Mouse (Mus musculus): ENCODE results near the gene Agap2.
"Not testable (repeated sequence)": the region's sequence is repeated elsewhere in the genome, so short reads cannot be mapped to it uniquely, and the experiment has no call there.

Agap2 gene

DNA sequence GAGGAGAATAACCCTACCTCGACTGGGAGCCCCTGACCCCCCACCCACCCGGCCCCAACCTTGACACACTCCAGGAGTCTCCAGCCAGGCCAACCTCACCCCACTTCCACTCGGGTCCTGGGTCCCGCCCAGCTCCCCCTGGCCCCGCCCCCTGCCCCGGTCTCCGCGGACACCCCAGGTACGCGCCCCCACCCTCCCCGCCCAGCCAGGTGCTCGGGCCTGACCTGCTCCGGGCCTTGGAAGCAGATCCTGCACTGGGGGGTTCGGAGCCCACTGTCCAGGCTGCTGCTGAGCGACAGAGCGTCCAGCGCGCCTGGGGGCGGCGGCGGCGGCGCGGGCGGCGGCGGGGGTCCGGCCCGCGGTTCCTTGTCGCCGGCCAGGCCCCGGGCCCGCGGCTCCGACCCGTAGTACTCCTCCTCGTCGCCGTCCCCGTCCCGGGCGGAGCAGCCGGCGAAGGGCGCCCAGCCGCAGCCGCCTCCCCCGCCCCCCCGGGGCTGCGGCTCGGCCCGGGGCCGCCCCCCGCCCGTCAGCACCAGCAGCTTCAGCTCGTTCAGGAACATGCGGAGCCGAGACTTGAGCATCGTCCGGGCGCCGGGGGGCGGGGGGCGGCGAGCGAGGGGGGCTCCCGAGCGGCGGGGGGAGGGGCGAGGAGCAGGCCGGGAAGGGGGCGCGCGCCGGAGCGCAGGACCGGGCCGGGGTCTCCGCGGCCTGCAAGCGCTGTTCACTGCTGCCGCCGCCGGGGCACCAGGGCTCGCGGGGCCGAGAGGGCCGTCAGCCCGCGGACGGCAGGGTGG is 15.7 kb upstream of the Agap2 start:
- no peak for DNase-seq (ENCODE audit: extremely low spot score, low read depth, low spot score)

DNA sequence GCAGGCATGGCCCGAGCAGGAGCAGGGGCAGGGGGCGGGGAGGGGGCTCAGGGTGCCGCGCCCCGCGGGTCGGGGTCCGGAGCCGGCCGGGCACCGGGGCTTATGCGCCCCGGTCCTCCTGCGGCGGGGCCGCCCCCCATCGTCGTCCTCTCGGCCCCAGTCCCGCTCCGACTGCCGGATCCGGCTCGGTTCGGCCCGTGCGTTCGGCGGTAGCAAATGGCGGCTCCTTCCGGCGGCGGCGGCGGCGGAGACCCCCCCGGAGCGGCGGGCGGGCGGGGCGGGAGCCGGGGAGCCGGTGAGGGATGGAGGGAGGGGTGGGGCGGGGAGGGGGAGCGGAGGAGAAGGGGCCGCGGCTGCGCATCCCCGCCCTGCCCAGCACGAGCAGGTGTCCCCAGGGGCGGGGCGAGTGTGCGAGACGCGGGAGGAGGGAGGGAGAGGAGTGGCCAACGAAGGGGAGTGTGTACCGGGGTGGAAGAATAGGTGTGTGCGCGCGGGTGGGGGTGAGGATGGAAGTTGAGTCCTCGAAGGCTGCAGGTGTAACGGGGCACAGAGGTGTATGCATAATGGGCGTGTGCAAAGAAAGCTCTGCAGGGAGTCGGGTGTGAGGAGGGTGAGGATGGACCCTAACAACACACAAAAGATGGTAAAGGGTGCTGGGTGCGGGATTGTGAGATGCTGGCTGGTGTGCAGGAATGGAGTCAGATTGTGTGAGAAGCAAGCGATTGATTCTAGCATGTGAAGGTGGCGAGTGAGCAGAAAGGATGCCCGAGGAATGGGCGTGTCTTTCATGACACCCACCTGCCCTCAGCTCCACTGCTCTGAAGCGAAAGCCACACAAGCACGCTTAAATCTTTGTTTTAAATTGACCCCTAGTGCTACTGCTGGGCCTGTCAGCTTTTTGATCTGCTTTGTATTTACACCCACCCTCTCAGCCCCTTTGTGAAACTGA is 14.8 kb upstream of the Agap2 start, which contains the start of gene March9:
Gene March9 (minus strand): TSS at position 217 of the 949 bp plus-strand sequence.
- DNase-seq (ENCODE audit: extremely low spot score, low read depth, low spot score) = no peak

DNA sequence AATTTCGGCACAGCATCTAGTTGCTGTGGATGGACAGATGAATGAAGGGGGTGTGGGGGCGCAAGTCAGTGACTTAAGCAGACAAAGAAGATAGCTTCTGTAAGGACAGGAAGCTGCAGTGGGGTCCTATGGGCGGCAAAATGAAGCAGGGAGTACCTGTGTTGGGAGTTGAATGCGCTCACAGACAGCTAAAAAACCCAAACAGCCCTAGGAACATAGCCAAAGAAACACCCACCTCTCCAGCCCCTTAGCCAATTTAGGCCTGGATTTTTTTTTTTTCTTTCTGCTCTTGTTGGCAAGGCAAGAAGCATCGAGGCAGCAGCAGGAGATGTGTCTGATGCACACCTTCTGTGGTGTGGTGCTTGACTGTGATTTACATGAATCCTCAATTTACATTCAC is 14.0 kb upstream of the Agap2 start:
- no peak for DNase-seq (ENCODE audit: extremely low spot score, low read depth, low spot score)

GRCm38 (mm10) chr10:127061513-127061912 is 13.6 kb upstream of the Agap2 start:
- no peak for DNase-seq (ENCODE audit: extremely low spot score, low read depth, low spot score)

DNA sequence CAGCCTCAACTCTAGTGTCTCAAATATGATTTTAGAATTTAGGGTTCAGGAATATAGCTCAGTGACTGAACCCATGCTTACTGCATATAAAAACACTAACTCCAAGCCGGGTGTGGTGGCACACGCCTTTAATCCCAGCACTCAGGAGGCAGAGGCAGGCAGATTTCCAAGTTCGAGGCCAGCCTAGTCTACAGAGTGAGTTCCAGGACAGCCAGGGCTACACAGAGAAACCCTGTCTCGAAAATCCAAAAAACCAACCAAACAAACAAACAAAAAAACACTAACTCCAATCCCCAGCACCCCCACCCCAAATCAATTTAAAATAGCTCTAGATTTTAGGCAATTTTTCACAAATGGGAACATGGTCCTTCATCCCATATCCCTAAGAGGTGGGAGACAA is 13.0 kb upstream of the Agap2 start:
- DNase-seq (ENCODE audit: extremely low spot score, low read depth, low spot score) = not testable (repeated sequence)

DNA sequence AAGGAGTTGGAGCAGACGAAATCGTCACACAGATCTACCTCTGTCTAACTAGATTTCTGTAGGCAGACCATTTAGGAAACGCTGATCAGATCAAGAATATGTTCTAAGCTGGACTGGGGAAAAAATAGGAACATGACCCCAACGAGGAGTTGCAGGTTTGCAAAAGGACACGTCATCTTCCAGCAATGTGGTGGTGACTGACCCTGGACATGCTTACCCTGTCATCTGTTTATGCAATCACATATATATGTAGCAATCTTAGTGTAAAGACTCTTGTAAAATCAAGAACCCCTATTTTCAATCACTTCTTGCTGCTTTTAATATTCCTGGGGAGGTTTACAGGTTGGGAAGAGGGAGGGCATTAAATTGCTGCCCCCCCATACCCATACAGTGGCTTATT is 12.6 kb upstream of the Agap2 start:
- DNase-seq (ENCODE audit: extremely low spot score, low read depth, low spot score) = no peak

- DNase-seq (ENCODE audit: extremely low spot score, low read depth, low spot score) = peak; percentile 95
These were observed 11.7 kb upstream of the Agap2 start, which contains the start of gene Cdk4 for GRCm38 (mm10) chr10:127063239-127063872. Gene Cdk4 (plus strand): TSS chr10:127063534.

GRCm38 (mm10) chr10:127063913-127064870 is 10.9 kb upstream of the Agap2 start:
- DNase-seq (ENCODE audit: extremely low spot score, low read depth, low spot score) = no peak

DNA sequence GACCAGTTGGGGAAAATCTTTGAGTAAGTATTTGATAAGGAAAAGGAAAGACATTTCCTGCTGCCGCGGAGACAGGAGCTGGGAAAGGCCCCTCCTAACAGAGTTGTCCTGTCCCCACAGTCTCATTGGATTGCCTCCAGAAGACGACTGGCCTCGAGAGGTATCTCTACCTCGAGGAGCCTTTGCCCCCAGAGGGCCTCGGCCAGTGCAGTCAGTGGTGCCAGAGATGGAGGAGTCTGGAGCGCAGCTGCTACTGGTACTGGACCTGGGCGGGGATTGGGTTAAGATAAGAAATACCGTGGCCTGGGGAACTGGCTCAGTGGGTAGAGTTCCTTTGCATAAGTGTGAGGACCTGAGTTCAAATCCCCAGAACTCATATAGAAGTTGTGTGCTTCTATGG is 9.1 kb upstream of the Agap2 start:
- DNase-seq (ENCODE audit: extremely low spot score, low read depth, low spot score) = no peak

- no peak for DNase-seq (ENCODE audit: extremely low spot score, low read depth, low spot score)
These were observed 8.5 kb upstream of the Agap2 start for GRCm38 (mm10) chr10:127066519-127067018.

- no peak for DNase-seq (ENCODE audit: extremely low spot score, low read depth, low spot score)
These were observed 6.6 kb upstream of the Agap2 start for GRCm38 (mm10) chr10:127068360-127069038.

GRCm38 (mm10) chr10:127069281-127070189 is 5.5 kb upstream of the Agap2 start:
- DNase-seq (ENCODE audit: extremely low spot score, low read depth, low spot score) = no peak

- DNase-seq (ENCODE audit: extremely low spot score, low read depth, low spot score) = peak; percentile 93
These were observed 4.6 kb upstream of the Agap2 start, which contains the start of gene Tspan31 for GRCm38 (mm10) chr10:127070190-127071121. Gene Tspan31 (minus strand): TSS chr10:127070264.

DNA sequence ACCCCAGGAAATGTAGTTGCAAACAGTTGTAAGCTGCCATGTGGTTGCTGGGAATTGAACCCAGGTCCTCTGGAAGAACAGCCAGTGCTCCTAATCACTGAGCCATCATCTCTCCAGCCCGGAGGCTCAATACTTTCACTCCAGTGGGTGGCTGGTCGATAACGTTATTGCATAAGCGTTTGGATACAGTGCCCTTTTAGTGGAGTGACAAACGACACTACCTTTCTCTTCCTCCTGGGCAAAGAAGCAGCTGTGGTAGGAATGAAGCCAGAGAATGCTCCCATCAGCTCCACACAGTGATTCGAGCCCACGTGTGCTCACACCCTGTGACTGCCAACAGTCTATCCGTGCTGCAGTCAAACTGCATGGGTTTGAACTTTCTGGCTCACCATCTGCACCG is 3.9 kb upstream of the Agap2 start:
- DNase-seq (ENCODE audit: extremely low spot score, low read depth, low spot score) = no peak

- not testable (repeated sequence) for DNase-seq (ENCODE audit: extremely low spot score, low read depth, low spot score)
These were observed 2.8 kb upstream of the Agap2 start for GRCm38 (mm10) chr10:127072270-127072669.

GRCm38 (mm10) chr10:127072969-127073368 is 2.1 kb upstream of the Agap2 start:
- not testable (repeated sequence) for DNase-seq (ENCODE audit: extremely low spot score, low read depth, low spot score)

GRCm38 (mm10) chr10:127073981-127074380 is 1.1 kb upstream of the Agap2 start:
- no peak for DNase-seq (ENCODE audit: extremely low spot score, low read depth, low spot score)
